Mouse (Mus musculus) forebrain, postnatal 0 days (tissue): ENCODE results near the gene Gopc. TPM values are rescaled to one million over a fixed set of nuclear protein-coding genes. Genes with fewer than 3 reads are reported as not detected.
A peak's percentile ranks its signal among the peaks of the same experiment; 100 is the strongest.

Experiments
- ATAC-seq: fragments of 200-750 bp; cut with Nextera tagmentation; 2 replicates; pipeline ENCODE4 v1.8.0; 2017; ENCODE audit warnings: mild to moderate bottlenecking, moderate library complexity
- DNase-seq: peaks from one replicate; pipeline ENCODE4 v3.0.0-alpha.2; 2015
- H3K27ac ChIP-seq: fragments of 300-500 bp; sonication (generic); 2 replicates; pipeline ENCODE4 v1.5.1; 2014; ENCODE audit warnings: low read depth, mild to moderate bottlenecking, antibody characterized with exemption, low read length, moderate library complexity, mixed read lengths
- H3K27me3 ChIP-seq: fragments of 300-500 bp; sonication (generic); 2 replicates; pipeline ENCODE4 v1.6.1; 2014; ENCODE audit warnings: mild to moderate bottlenecking, low read length, mixed read lengths; ENCODE audit not compliant: insufficient read depth
- H3K36me3 ChIP-seq: fragments of 300-500 bp; sonication (generic); 2 replicates; pipeline ENCODE4 v1.6.1; 2014; ENCODE audit warnings: mild to moderate bottlenecking, moderate library complexity; ENCODE audit not compliant: insufficient read depth
- H3K4me1 ChIP-seq: fragments of 300-500 bp; sonication (generic); 2 replicates; pipeline ENCODE4 v1.6.1; 2014; ENCODE audit warnings: antibody characterized with exemption; ENCODE audit not compliant: insufficient read depth
- H3K4me2 ChIP-seq: fragments of 300-500 bp; sonication (generic); 2 replicates; pipeline ENCODE4 v1.6.1; 2014; ENCODE audit warnings: low read depth, mild to moderate bottlenecking, moderate library complexity
- H3K4me3 ChIP-seq: fragments of 300-500 bp; sonication (generic); 2 replicates; pipeline ENCODE4 v1.5.1; 2014; ENCODE audit warnings: low read depth, low read length, mixed read lengths
- H3K9ac ChIP-seq: fragments of 300-500 bp; sonication (generic); 2 replicates; pipeline ENCODE4 v1.6.1; 2014; ENCODE audit warnings: mild to moderate bottlenecking
- H3K9me3 ChIP-seq: fragments of 300-500 bp; sonication (generic); 2 replicates; pipeline ENCODE4 v1.6.1; 2016; ENCODE audit warnings: low read length
- CTCF ChIP-seq: sonication (generic); IDR thresholded peaks from 2 replicates; pipeline ENCODE4 v1.5.1; 2016; ENCODE audit warnings: antibody characterized with exemption, control low read depth, low read depth
- WGBS: fragments of 180-500 bp; shearing (Covaris S2); extraction: QIAGEN DNeasy Blood & Tissue Kit; methylation state at CpG from one replicate; pipeline ENCODE4 v1.1.7; 2014; 5-methylcytosine and 5-hydroxymethylcytosine counted together
- polyA plus RNA-seq: library from polyadenylated mRNA; unstranded; fragments of >200 nt; fragmentation: Nextera tagmentation; extraction: Ambion mirVana; gene quantifications from 2 replicates; pipeline ENCODE4 v1.2.1, GENCODE M21; 2015
- total RNA-seq: library from RNA; depleted of rRNA; stranded (reverse); fragments of >200 nt; gene quantifications from 2 replicates; pipeline ENCODE4 v1.2.3, GENCODE M21; 2014; rRNA removed

Gopc gene
- total and polyA plus RNA-seq, 2 experiments from 2014 or later: 22.8 to 22.9 TPM

- no peaks in the 10 kb centered on the region for H3K27me3 ChIP-seq
- 32% methylated on average over 5 of the region's 5 CpGs for WGBS
- H3K36me3 ChIP-seq: no peaks in the 10 kb centered on the region
- no peak overlapping the region for H3K9ac ChIP-seq
- no peak overlapping the region for H3K4me2 ChIP-seq
- H3K9me3 ChIP-seq: no peaks in the 10 kb centered on the region
- ATAC-seq (peak; percentile 55; the same call in 1 of the 2 replicates), DNase-seq (no peak)
- no peak for TF ChIP-seq CTCF
- H3K4me3 ChIP-seq: no peak overlapping the region
- H3K4me1 ChIP-seq: no peaks in the 10 kb centered on the region
- no peak overlapping the region for H3K27ac ChIP-seq
These were observed 93.9 kb downstream of the Gopc start for GRCm38 (mm10) chr10:52287852-52288533.

Other genes starting within 250 kb of the Gopc start
- not detected in 2 replicates for gene Ros1, start 186.9 kb downstream of the Gopc start, total RNA-seq
- not detected in 2 replicates for gene Ros1, start 186.9 kb downstream of the Gopc start, polyA plus RNA-seq
- 8.8 and 11.3 TPM in 2 replicates for gene Dcbld1, start 148.5 kb downstream of the Gopc start, total RNA-seq
- 15.8 and 19.1 TPM in 2 replicates for gene Dcbld1, start 148.5 kb downstream of the Gopc start, polyA plus RNA-seq
- gene Gm26741, start 23.4 kb downstream of the Gopc start, total RNA-seq: not detected in 2 replicates
- gene Gm26741, start 23.4 kb downstream of the Gopc start, polyA plus RNA-seq: not detected in 2 replicates
- not detected in 2 replicates for gene Nepn, start 6.8 kb upstream of the Gopc start, total RNA-seq
- gene Nepn, start 6.8 kb upstream of the Gopc start, polyA plus RNA-seq: not detected in 2 replicates
- 21.2 and 31.8 TPM in 2 replicates for gene Nus1, start 35.4 kb upstream of the Gopc start, total RNA-seq
- 11.5 and 19.1 TPM in 2 replicates for gene Nus1, start 35.4 kb upstream of the Gopc start, polyA plus RNA-seq